Comparison of ENCODE assay signal across 18 mouse cellular contexts in genomic region chr17:42418449-42418848, GRCm38 (mm10).
DNase-seq lines count a peak whose midpoint lies in the region; ATAC-seq and TF ChIP-seq lines count a peak whose summit lies in the region.
"Had no signal": no experiment of that assay in that cellular context is flagged by ENCODE, and none has a peak within 500 bp of the region (broad histone marks: within the 10 kb centered on the region; RNA-seq: fewer than 3 reads in every experiment).

No protein-coding gene starts in this region.

- ATAC-seq in cerebellum, adult (ENCODE audit: insufficient number of reproducible peaks, low FRiP score, low TSS enrichment): peak; percentile 56; the same call in 1 of the 2 replicates
- ATAC-seq in activated CD4-positive, CD25-positive, alpha-beta regulatory T cell, adult 4 months: no peak
- ATAC-seq: intestine, postnatal 0 days had no signal

- no peak for DNase-seq in cerebellum, postnatal 4 days (ENCODE audit: low spot score in 2 of 2)
- DNase-seq in layer of hippocampus, postnatal 10 days (ENCODE audit: low spot score in 2 of 2): peak; percentile 30 to 33
- no peak for DNase-seq in layer of hippocampus, adult 2 months (ENCODE audit: low spot score in 2 of 2)
- DNase-seq in cerebellum, adult 9-11 months: peak; percentile 25
- no peak for DNase-seq in MN1 (ENCODE audit: low spot score)
- no peak for DNase-seq in left cerebral cortex, adult 18-20 months (ENCODE audit: low spot score in 2 of 2)
- DNase-seq: kidney, postnatal 25 days; lung, embryonic 14.5 days had no signal

- H3K27ac ChIP-seq in layer of hippocampus, adult 2 months: no peak overlapping the region
- H3K27ac ChIP-seq: embryonic facial prominence, embryonic 15.5 days; heart, embryonic 10.5 days; hindbrain, embryonic 12.5 days; limb, embryonic 15.5 days; liver, embryonic 14.5 days; midbrain, embryonic 12.5 days; stomach, embryonic 15.5 days had no signal

- H3K4me3 ChIP-seq in layer of hippocampus, adult 2 months: no peak overlapping the region
- H3K4me3 ChIP-seq: embryonic facial prominence, embryonic 15.5 days; heart, embryonic 10.5 days; hindbrain, embryonic 12.5 days; limb, embryonic 15.5 days; midbrain, embryonic 12.5 days; stomach, embryonic 15.5 days had no signal

- TF ChIP-seq CTCF in layer of hippocampus, adult 2 months (conservative IDR thresholded peaks at IDR 0.05): no peak

Comparison
In these comparisons a context has a peak if more than half of its experiments do, and no peak if none do; other contexts are left out.
1. DNase-seq: peak in layer of hippocampus, postnatal 10 days (2 of 2) and cerebellum, adult 9-11 months (single experiment); none in cerebellum, postnatal 4 days (0 of 2), layer of hippocampus, adult 2 months (0 of 2), MN1 (single experiment) and left cerebral cortex, adult 18-20 months (0 of 2).